Mouse (Mus musculus) adrenal gland, adult 8-10 months (tissue): ENCODE measurements around the gene Gmip. TPM values are rescaled to one million over a fixed set of nuclear protein-coding genes. Genes with fewer than 3 reads are reported as not detected.
A peak's percentile ranks its signal among the peaks of the same experiment; 100 is the strongest.

Experiments used
- DNase-seq: peaks from one replicate; pipeline ENCODE4 v3.0.0; 2022
- total RNA-seq, 4 experiments: library from RNA; stranded (reverse); gene quantifications; 2 replicates each; pipeline ENCODE4 v1.2.4; 2022

The Gmip gene
- total RNA-seq: 10 to 100 TPM; 14.3 to 23.7 (median 18.9) TPM

GRCm38 (mm10) chr8:69808094-69808863 is at the start of gene Gmip:
Gene Gmip, plus strand, starts transcription at chr8:69808679.
- DNase-seq: peak; percentile 76

DNA sequence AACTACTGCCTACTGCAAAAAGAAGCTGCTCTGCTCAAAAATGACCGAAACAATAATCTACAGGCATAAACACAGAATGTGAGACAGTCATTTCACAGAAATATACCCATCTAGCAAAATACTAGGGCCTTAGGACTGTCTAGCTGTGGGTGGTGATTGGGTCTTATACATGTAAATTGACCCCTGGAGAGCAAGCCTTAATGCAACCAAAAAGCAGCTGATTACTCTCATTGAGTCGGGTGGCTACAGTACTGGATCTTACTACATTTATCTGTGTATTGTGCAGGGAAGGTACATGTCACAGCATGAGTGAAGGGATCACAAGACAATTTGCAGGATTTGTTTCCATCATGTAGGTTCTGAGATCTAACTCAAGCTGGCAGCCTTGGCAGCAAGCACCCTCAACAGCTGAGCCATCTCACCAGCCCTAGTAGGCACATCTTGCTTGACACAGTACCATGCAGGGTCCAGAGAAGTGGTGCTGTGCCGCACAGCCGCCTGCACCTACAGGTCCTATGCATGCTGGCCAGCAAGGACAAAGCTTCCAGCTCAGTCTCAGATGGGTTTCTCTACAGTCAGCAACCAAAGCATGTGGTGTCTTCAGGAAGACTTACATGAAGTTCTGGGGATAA is 46.5 kb upstream of the Gmip start:
- no peak for DNase-seq

DNA sequence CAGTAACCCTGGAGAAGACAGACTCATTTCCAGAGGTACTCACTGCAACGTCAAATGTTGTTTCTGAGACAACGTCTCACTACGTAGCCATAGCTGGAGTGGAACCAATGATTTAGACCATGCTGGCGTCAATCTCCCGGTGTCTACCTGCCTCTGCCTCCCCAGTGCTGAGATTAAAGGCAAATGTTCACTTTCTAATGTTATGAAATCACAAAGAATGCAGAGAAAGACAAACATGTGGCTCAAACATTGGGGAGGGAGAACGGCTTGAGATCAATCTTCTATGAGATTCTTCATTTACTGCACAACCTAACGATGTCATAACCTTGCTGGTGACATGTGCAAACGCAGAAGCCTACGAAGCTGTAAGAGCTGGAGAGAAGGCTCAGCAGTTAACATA is 37.3 kb upstream of the Gmip start:
- DNase-seq: no peak

DNA sequence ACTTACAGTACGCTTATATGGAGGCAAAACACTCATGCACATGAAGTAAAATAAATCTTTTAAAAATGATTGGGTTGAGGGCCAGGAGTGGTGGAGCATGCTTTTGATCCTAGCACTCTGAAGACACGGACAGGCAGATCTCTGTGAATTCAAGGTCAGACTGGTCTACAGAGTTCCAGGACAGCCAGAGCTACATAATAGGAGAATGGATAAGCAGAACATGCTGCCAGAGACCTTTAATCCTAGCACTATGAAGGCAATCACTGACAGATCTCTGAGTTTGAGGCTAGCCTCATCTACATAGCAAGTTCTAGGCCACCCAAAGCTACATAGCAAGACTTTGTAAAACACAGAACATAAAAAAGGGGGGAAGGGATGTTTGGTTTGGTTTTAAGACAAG is 36.4 kb upstream of the Gmip start:
- no peak for DNase-seq

- DNase-seq: peak; percentile 87
Measured at GRCm38 (mm10) chr8:69774503-69775148, 33.9 kb upstream of the Gmip start, which contains the start of gene Gm20422. Gene Gm20422, minus strand, starts transcription at chr8:69774886.

DNA sequence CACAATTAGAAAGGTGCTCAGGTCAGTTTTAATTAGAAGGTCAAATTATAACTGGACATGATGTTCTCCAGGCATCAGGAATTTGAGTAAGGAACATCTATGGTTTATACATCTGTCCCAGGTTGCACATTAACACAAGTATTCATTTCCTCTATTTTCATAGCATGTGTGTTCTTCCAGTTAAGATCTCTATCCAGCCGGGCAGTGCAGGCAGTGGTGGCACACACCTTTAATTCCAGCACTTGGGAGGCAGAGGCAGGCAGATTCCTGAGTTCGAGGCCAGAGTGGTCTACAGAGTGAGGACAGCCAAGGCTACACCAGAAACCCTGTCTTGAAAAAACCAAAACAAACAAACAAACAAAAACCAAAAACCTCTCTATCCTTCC is 33.3 kb upstream of the Gmip start:
- DNase-seq: no peak

DNA sequence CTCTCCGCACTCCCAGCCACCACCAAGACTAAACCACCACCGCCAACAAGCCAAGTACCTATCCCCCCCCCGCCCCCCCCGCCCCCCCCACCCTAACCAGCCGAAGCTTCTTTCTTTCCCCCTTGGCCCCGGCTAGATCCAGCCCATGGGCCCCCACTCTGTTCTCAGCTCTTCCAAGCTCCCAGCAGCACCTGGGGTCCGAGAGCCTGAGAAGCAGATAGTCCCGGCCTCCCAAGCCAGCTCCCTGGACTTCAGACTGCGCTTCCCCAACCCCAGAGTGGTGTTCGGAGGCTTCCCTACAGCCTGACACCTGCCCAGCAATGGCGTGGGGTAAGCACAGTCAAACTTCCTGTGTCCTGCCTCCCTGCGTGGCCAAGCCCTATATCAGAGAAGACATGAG is 31.4 kb upstream of the Gmip start:
- no peak for DNase-seq

- DNase-seq: no peak
Measured at GRCm38 (mm10) chr8:69789105-69789504, 19.4 kb upstream of the Gmip start.

DNA sequence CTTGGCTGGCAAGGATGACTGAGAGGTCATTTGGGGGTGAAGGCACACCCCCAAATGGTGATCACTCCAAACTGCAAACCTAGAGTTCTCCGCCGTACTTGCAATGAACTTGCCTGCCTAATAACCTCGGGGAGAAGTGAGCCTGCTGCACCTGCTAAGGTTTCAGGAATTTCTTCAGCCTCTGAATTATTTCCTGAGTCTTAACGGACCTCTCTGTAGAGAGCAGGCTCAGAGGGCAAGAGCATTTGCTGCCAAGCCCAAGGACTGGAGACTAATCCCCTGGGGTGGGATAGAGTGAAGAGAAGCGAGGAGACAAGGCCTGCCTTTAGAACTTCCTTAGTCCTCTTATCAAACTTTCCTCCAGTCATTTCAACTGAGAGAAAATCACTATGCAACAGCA is 18.7 kb upstream of the Gmip start:
- no peak for DNase-seq

GRCm38 (mm10) chr8:69790364-69790763 is 18.1 kb upstream of the Gmip start:
- no peak for DNase-seq

- DNase-seq: peak; percentile 78
Measured at GRCm38 (mm10) chr8:69790773-69791367, 17.6 kb upstream of the Gmip start, which contains the start of the genes Atp13a1 and Zfp866. Gene Atp13a1, plus strand, starts transcription at chr8:69791163. Gene Zfp866, minus strand, starts transcription at chr8:69791178.

DNA sequence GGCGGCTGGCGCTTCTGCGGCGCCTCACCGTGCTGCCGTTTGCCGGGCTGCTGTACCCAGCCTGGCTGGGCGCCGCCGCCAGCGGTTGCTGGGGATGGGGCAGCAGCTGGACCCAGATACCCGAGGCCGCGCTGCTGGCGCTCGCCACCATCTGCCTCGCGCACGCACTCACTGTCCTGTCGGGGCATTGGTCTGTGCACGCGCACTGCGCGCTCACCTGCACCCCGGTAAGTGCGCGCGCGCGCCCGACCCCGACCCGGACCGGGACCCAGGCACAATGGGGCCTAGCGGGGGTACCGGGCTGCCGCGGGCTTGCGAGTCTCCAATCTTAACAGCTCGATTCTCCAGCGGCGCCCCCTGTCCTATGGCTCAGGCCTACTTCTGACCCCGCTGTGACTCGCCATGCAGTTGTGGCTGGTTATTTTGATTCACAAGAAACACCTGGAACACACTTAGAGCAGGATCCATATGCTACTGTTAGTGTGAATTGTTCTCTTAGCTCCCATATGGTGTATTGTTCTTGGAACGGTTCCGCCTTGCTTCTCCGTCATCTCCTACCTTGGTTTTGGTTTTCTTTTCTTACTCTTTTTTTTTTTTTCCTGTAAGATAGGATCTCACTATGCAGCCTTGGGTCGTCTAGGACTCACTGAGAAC is 16.9 kb upstream of the Gmip start:
- no peak for DNase-seq

DNA sequence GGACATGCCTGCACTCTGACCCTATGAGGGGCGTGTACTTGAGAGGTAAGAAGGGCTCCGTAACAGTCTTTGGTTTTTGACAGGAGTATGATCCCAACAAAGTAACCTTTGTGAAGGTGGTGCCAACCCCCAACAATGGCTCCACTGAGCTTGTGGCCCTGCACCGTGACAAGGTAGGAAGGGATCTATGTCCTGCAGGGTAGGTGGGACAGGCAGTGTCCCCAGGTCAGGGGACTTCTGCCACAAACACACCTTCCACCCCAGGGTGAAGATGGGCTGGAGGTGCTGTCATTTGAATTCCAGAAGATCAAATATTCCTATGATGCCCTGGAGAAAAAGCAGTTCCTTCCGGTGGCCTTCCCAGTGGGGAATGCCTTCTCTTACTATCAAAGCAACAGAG is 14.8 kb upstream of the Gmip start:
- no peak for DNase-seq

GRCm38 (mm10) chr8:69794096-69794495 is 14.4 kb upstream of the Gmip start:
- DNase-seq: no peak

- no peak for DNase-seq
Measured at GRCm38 (mm10) chr8:69794901-69795300, 13.6 kb upstream of the Gmip start.

DNA sequence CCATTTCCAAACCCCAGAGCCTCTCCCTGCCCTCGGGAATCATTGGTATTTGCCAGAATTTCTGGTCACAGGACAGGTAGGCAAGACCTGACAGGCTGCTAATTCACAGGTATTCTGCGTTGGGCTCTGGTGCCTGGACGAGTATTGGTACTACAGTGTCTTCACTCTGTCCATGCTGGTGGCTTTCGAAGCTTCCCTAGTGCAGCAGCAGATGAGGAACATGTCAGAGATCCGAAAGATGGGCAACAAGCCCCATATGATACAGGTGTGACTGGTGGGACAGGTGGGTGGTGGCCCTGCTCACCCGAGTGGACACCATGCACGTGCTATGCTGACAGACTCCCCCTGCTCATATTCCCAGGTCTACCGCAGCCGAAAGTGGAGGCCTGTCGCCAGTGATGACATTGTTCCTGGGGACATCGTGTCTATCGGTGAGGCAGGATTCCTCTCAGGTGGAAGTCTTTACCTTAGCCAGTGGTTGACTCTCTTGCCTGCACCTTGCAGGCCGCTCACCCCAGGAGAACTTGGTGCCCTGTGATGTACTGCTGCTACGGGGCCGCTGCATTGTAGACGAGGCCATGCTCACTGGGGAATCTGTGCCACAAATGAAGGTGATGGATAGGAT is 11.6 kb upstream of the Gmip start:
- DNase-seq: no peak

GRCm38 (mm10) chr8:69797661-69798060 is 10.8 kb upstream of the Gmip start:
- DNase-seq: no peak

GRCm38 (mm10) chr8:69799261-69799660 is 9.2 kb upstream of the Gmip start:
- DNase-seq: no peak

DNA sequence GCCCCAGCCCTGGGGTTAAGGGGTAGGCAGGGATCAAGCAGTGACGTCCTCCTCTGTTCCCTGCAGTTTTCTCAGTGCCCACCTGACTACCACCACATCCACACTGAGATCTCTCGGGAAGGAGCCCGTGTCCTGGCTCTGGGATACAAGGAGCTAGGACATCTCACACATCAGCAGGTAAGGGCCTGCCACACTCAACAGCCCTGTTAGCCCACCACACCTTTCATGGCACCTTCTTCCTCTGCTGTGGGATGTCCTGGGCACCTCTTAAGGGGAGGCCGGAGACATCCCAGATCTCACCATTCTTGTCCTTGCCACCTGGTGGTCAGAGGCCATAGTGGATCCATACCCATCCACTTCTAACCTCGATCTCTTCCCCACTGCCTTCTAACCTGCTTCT is 8.5 kb upstream of the Gmip start:
- DNase-seq: no peak

- DNase-seq: no peak
Measured at GRCm38 (mm10) chr8:69801796-69802195, 6.7 kb upstream of the Gmip start.

- no peak for DNase-seq
Measured at GRCm38 (mm10) chr8:69802216-69802615, 6.3 kb upstream of the Gmip start.

DNA sequence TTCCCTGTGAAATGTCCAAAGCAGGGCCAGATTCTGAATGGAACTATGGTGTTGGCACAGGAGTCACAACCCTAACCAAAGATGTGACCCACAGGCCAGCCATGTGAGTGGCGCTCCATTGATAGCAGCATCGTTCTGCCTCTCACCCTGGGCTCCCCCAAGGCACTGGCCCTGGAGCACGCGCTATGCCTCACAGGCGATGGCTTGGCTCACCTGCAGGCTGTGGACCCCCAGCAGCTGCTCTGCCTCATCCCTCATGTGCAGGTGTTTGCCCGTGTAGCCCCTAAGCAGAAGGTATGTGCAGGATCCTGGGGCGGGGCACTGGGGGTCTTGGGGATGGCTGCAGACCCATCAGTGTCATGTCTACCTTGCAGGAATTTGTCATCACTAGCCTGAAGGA is 5.1 kb upstream of the Gmip start:
- no peak for DNase-seq
